Mouse (Mus musculus) neural tube, embryonic 14.5 days (tissue): Measurements from ENCODE around the gene Zfp385c. TPM values are rescaled to one million over a fixed set of nuclear protein-coding genes. Genes with fewer than 3 reads are reported as not detected.

ENCODE experiments used
- ATAC-seq: fragments of 200-750 bp; cut with Nextera tagmentation; 2 replicates; pipeline ENCODE4 v1.8.0; 2017; ENCODE audit warnings: low read depth, mild to moderate bottlenecking, moderate TSS enrichment, moderate library complexity
- H3K27ac ChIP-seq: fragments of 300-500 bp; sonication (generic); 2 replicates; pipeline ENCODE4 v1.5.1; 2014; ENCODE audit warnings: low read depth, mild to moderate bottlenecking, control low read depth, low read length, moderate library complexity, mixed read lengths
- H3K27me3 ChIP-seq: fragments of 300-500 bp; sonication (generic); 2 replicates; pipeline ENCODE4 v1.6.1; 2014; ENCODE audit warnings: low read length; ENCODE audit not compliant: control insufficient read depth, insufficient read depth
- H3K36me3 ChIP-seq: fragments of 300-500 bp; sonication (generic); 2 replicates; pipeline ENCODE4 v1.6.1; 2014; ENCODE audit warnings: low read length, mixed read lengths; ENCODE audit not compliant: control insufficient read depth, insufficient read depth
- H3K4me1 ChIP-seq: fragments of 300-500 bp; sonication (generic); 2 replicates; pipeline ENCODE4 v1.6.1; 2014; ENCODE audit warnings: low read length; ENCODE audit not compliant: control insufficient read depth, insufficient read depth
- H3K4me2 ChIP-seq: fragments of 300-500 bp; sonication (generic); 2 replicates; pipeline ENCODE4 v1.6.1; 2014; ENCODE audit warnings: mild to moderate bottlenecking, low read depth, low read length, control low read depth
- H3K4me3 ChIP-seq: fragments of 300-500 bp; sonication (generic); 2 replicates; pipeline ENCODE4 v1.5.1; 2014; ENCODE audit warnings: low read depth, low read length, control low read depth, mixed read lengths
- H3K9ac ChIP-seq: fragments of 300-500 bp; sonication (generic); replicated peaks from 2 replicates; pipeline ENCODE4 v1.6.1; 2014; ENCODE audit warnings: low read depth, mild to moderate bottlenecking, control low read depth, low read length, mixed read lengths
- H3K9me3 ChIP-seq: fragments of 300-500 bp; sonication (generic); 2 replicates; pipeline ENCODE4 v1.6.1; 2016; ENCODE audit warnings: low read length; ENCODE audit not compliant: control insufficient read depth
- WGBS: fragments of 180-500 bp; shearing (Covaris S2); extraction: QIAGEN DNeasy Blood & Tissue Kit; methylation state at CpG from one replicate; pipeline ENCODE4 v1.1.7; 2014; 5-methylcytosine and 5-hydroxymethylcytosine counted together
- polyA plus RNA-seq: library from polyadenylated mRNA; unstranded; fragments of >200 nt; fragmentation: Nextera tagmentation; extraction: Ambion mirVana; gene quantifications from 2 replicates; pipeline ENCODE4 v1.2.1, GENCODE M21; 2014

Gene Zfp385c
- polyA plus RNA-seq, 1 experiment from 2014 or later: 0.50 TPM

GRCm38 (mm10) chr11:100609355-100609996 is 82.8 kb downstream of the Zfp385c start:
- Histone ChIP-seq H3K4me1 (peaks cover 3% of the 10 kb centered on the region), H3K9me3 (no peaks in the 10 kb centered on the region), H3K4me2 (no peak overlapping the region), H3K9ac (no peak overlapping the region), H3K27me3 (no peaks in the 10 kb centered on the region), H3K36me3 (no peaks in the 10 kb centered on the region), H3K4me3 (no peak overlapping the region), H3K27ac (no peak overlapping the region)
- no peak for ATAC-seq
- WGBS: 88% methylated on average over 5 of the region's 5 CpGs

- Histone ChIP-seq H3K4me3 (no peak overlapping the region), H3K36me3 (no peaks in the 10 kb centered on the region), H3K27ac (no peak overlapping the region), H3K9ac (no peak overlapping the region), H3K27me3 (no peaks in the 10 kb centered on the region), H3K4me2 (no peak overlapping the region), H3K4me1 (peaks cover 8% of the 10 kb centered on the region), H3K9me3 (no peaks in the 10 kb centered on the region)
- no peak for ATAC-seq
- 85% methylated on average over 4 of the region's 4 CpGs for WGBS
These were observed 83.5 kb downstream of the Zfp385c start for GRCm38 (mm10) chr11:100608796-100609195.

GRCm38 (mm10) chr11:100607121-100607520 is 85.1 kb downstream of the Zfp385c start:
- WGBS: 94% methylated on average over 6 of the region's 6 CpGs
- H3K4me1 ChIP-seq: peaks cover 8% of the 10 kb centered on the region
- no peaks in the 10 kb centered on the region for H3K9me3 ChIP-seq

GRCm38 (mm10) chr11:100605451-100605850 is 86.8 kb downstream of the Zfp385c start:
- Histone ChIP-seq H3K36me3 (no peaks in the 10 kb centered on the region; the same call in 1 of the 2 replicates), H3K9me3 (no peaks in the 10 kb centered on the region), H3K9ac (no peak overlapping the region), H3K4me3 (no peak overlapping the region), H3K4me1 (peaks cover 8% of the 10 kb centered on the region), H3K4me2 (no peak overlapping the region), H3K27ac (no peak overlapping the region), H3K27me3 (no peaks in the 10 kb centered on the region)
- ATAC-seq: no peak
- WGBS: 85% methylated on average over 10 of the region's 10 CpGs

More at GRCm38 (mm10) chr11:100607121-100607520, 85.1 kb downstream of the Zfp385c start:
- no peak for ATAC-seq
- no peak overlapping the region for H3K4me3 ChIP-seq
- H3K27me3 ChIP-seq: no peaks in the 10 kb centered on the region
- no peak overlapping the region for H3K9ac ChIP-seq
- H3K27ac ChIP-seq: no peak overlapping the region
- H3K4me2 ChIP-seq: no peak overlapping the region
- no peaks in the 10 kb centered on the region for H3K36me3 ChIP-seq

- Histone ChIP-seq H3K4me2 (no peak overlapping the region), H3K4me3 (no peak overlapping the region), H3K9me3 (no peaks in the 10 kb centered on the region), H3K36me3 (peaks cover 2% of the 10 kb centered on the region; the same call in 1 of the 2 replicates), H3K27me3 (no peaks in the 10 kb centered on the region), H3K9ac (no peak overlapping the region), H3K27ac (no peak overlapping the region), H3K4me1 (peaks cover 8% of the 10 kb centered on the region; the same call in 1 of the 2 replicates)
- no peak for ATAC-seq
- WGBS: 81% methylated on average over 4 of the region's 4 CpGs
These were observed 87.8 kb downstream of the Zfp385c start for GRCm38 (mm10) chr11:100604321-100605005.

DNA sequence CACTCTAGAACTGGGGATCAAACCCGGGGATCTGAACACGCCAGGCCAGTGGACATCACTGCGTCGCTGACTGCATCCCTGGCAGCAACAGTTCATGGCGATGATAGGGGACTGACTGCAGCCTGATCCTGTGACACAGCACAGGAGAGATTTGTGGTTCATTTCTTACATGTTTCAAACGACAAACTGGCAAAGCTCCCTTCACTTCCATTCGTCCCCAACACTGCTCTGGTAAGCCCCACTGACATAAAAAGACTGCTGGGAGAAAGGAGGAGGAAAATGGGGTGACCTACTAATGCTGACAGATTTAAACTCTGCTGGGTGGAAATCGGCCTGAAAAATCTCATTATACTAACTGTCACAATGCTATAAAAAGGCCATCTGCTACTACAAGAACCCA is 88.4 kb downstream of the Zfp385c start:
- 76% methylated on average over 8 of the region's 8 CpGs for WGBS
- H3K4me1 ChIP-seq: peaks cover 8% of the 10 kb centered on the region; the same call in 1 of the 2 replicates
- ATAC-seq: no peak
- H3K9ac ChIP-seq: no peak overlapping the region
- H3K4me2 ChIP-seq: no peak overlapping the region
- no peak overlapping the region for H3K4me3 ChIP-seq
- no peak overlapping the region for H3K27ac ChIP-seq
- no peaks in the 10 kb centered on the region for H3K9me3 ChIP-seq
- peaks cover 8% of the 10 kb centered on the region; the same call in 1 of the 2 replicates for H3K36me3 ChIP-seq
- no peaks in the 10 kb centered on the region for H3K27me3 ChIP-seq

- no peak overlapping the region for H3K4me2 ChIP-seq
- no peak overlapping the region for H3K4me3 ChIP-seq
- ATAC-seq: no peak
- H3K27me3 ChIP-seq: no peaks in the 10 kb centered on the region
- H3K36me3 ChIP-seq: peaks cover 12% of the 10 kb centered on the region
- 87% methylated on average over 9 of the region's 9 CpGs for WGBS
- no peaks in the 10 kb centered on the region for H3K9me3 ChIP-seq
- peaks cover 8% of the 10 kb centered on the region; the same call in 1 of the 2 replicates for H3K4me1 ChIP-seq
- no peak overlapping the region for H3K9ac ChIP-seq
- no peak overlapping the region for H3K27ac ChIP-seq
These were observed 89.1 kb downstream of the Zfp385c start for GRCm38 (mm10) chr11:100603155-100603554.

DNA sequence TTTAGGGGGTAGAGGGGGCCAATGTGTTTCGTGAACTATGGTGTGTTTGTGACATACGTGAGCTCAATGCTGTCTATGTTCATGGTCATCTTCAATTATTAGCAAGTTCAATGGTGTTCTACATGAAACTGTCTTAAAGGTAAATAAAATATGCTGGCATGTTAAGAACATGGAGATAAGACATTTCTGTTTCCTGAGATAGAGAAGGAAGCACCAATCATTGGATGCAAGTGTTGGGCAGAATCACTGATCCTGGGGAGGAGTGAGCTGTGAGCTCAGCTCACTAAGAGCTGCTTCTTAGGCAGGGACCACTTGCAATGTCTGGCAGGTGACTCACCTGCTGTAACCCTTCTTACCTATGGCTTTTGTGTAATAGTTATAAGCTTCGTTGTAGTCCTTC is 90.9 kb downstream of the Zfp385c start:
- Histone ChIP-seq H3K27me3 (no peaks in the 10 kb centered on the region), H3K9ac (no peak overlapping the region), H3K4me2 (no peak overlapping the region), H3K27ac (no peak overlapping the region), H3K36me3 (peaks cover 30% of the 10 kb centered on the region), H3K4me1 (peaks cover 8% of the 10 kb centered on the region; the same call in 1 of the 2 replicates), H3K9me3 (no peaks in the 10 kb centered on the region), H3K4me3 (no peak overlapping the region)
- WGBS: 98% methylated on average over 3 of the region's 3 CpGs
- ATAC-seq: no peak

GRCm38 (mm10) chr11:100598074-100598473 is 94.2 kb downstream of the Zfp385c start:
- no peak for ATAC-seq
- Histone ChIP-seq H3K27ac (no peak overlapping the region), H3K9me3 (no peaks in the 10 kb centered on the region), H3K4me2 (no peak overlapping the region), H3K4me3 (no peak overlapping the region), H3K9ac (no peak overlapping the region), H3K27me3 (no peaks in the 10 kb centered on the region), H3K4me1 (no peaks in the 10 kb centered on the region), H3K36me3 (peaks cover 56% of the 10 kb centered on the region)
- 94% methylated on average over 4 of the region's 4 CpGs for WGBS
